Mouse (Mus musculus): ENCODE results near the gene Rgs16.

GRCm38 (mm10) chr1:153694372-153695120 lies 45.6 kb upstream of the Rgs16 start:
- TF ChIP-seq CTCF (IDR thresholded peaks at IDR 0.05; ENCODE audit: extremely low read depth, insufficient read depth, low read length) (no peak), POLR2A (IDR thresholded peaks at IDR 0.05; ENCODE audit: extremely low read depth, insufficient read depth, low read length) (no peak)
